ENCODE assay signal across 11 mouse cellular contexts in genomic region chr12:118376521-118377493, GRCm38 (mm10).
DNase-seq lines count a peak whose midpoint lies in the region; ATAC-seq and TF ChIP-seq lines count a peak whose summit lies in the region.
"Had no signal": no experiment of that assay in that cellular context is flagged by ENCODE, and none has a peak within 500 bp of the region (broad histone marks: within the 10 kb centered on the region; RNA-seq: fewer than 3 reads in every experiment).

No protein-coding gene starts in this region.

- no peaks in the 10 kb centered on the region for H3K79me2 ChIP-seq in MEL (ENCODE audit: control insufficient read depth, insufficient read depth, low read length, poor library complexity)

- peaks cover 0 to 6% of the 10 kb centered on the region in 2 experiments; a peak in 1 of 4 replicates for H3K4me1 ChIP-seq in MEL (ENCODE audit: control insufficient read depth in 1 of 2, insufficient read depth in 2 of 2, low read length in 2 of 2)
- H3K4me1 ChIP-seq in liver, embryonic 16.5 days (ENCODE audit: control insufficient read depth, low read depth, low read length): no peaks in the 10 kb centered on the region
- H3K4me1 ChIP-seq in midbrain, embryonic 13.5 days (replicated peaks): no peaks in the 10 kb centered on the region
- peaks cover 6% of the 10 kb centered on the region for H3K4me1 ChIP-seq in forebrain, embryonic 10.5 days
- H3K4me1 ChIP-seq: midbrain, embryonic 10.5 days; stomach, embryonic 15.5 days had no signal

- TF ChIP-seq POLR2A in MEL (IDR thresholded peaks at IDR 0.05; ENCODE audit: control insufficient read depth in 1 of 2, insufficient read depth in 1 of 2, low read depth in 1 of 2, low read length in 2 of 2, poor library complexity in 1 of 2): no peak

- no peak overlapping the region for H3K4me3 ChIP-seq in MEL (ENCODE audit: control insufficient read depth in 1 of 2, insufficient read depth in 1 of 2, low read depth in 2 of 2, low read length in 2 of 2)
- no peak overlapping the region for H3K4me3 ChIP-seq in liver, embryonic 16.5 days (ENCODE audit: low read depth, low read length)
- no peak overlapping the region for H3K4me3 ChIP-seq in midbrain, embryonic 13.5 days (replicated peaks)
- no peak overlapping the region for H3K4me3 ChIP-seq in forebrain, embryonic 10.5 days
- H3K4me3 ChIP-seq: midbrain, embryonic 10.5 days; stomach, embryonic 15.5 days had no signal

- intact Hi-C loops in left cerebral cortex, postnatal 4 days (cut with DNase I): no loop called here

- H3K9ac ChIP-seq in MEL (ENCODE audit: control insufficient read depth, low read depth, low read length, poor library complexity, severe bottlenecking): no peak overlapping the region
- H3K9ac ChIP-seq in liver, embryonic 16.5 days (ENCODE audit: low read depth, low read length): no peak overlapping the region
- H3K9ac ChIP-seq in midbrain, embryonic 13.5 days (replicated peaks): no peak overlapping the region
- H3K9ac ChIP-seq: stomach, embryonic 15.5 days had no signal

- H3K9me3 ChIP-seq in MEL (replicated peaks; ENCODE audit: insufficient read depth, low read length): no peaks in the 10 kb centered on the region
- no peaks in the 10 kb centered on the region for H3K9me3 ChIP-seq in liver, embryonic 16.5 days (replicated peaks; ENCODE audit: control insufficient read depth, low read length)
- H3K9me3 ChIP-seq in midbrain, embryonic 13.5 days: no peaks in the 10 kb centered on the region
- no peaks in the 10 kb centered on the region for H3K9me3 ChIP-seq in forebrain, embryonic 10.5 days
- H3K9me3 ChIP-seq: midbrain, embryonic 10.5 days; stomach, embryonic 15.5 days had no signal

- no peak for TF ChIP-seq RAD21 in MEL (IDR thresholded peaks at IDR 0.05; ENCODE audit: low read depth, low read length)

- DNase-seq in CD4-positive helper T cell, adult 2 months (ENCODE audit: low read depth, low spot score): peak; percentile 87
- DNase-seq in MEL (ENCODE audit: low read depth, low spot score): peak; percentile 37
- peak; percentile 40 for DNase-seq in spleen, adult 12 weeks (ENCODE audit: low spot score)
- DNase-seq in left cerebral cortex, postnatal 4 days: no peak
- DNase-seq in forebrain, embryonic 10.5 days (ENCODE audit: extremely low spot score, low spot score): no peak
- DNase-seq in layer of hippocampus, adult 9-11 months: no peak
- DNase-seq: kidney, postnatal 36 days had no signal

- TF ChIP-seq CTCF in MEL (IDR thresholded peaks at IDR 0.05 in 2 of 3, conservative IDR thresholded peaks at IDR 0.05 in 1 of 3; ENCODE audit: control insufficient read depth in 1 of 3, insufficient read depth in 1 of 3, low read depth in 2 of 3, low read length in 3 of 3, poor library complexity in 1 of 3, severe bottlenecking in 1 of 3): no peak

- no peak overlapping the region for H3K4me2 ChIP-seq in liver, embryonic 16.5 days (ENCODE audit: low read depth, low read length)
- no peak overlapping the region for H3K4me2 ChIP-seq in midbrain, embryonic 13.5 days (replicated peaks)
- H3K4me2 ChIP-seq: stomach, embryonic 15.5 days had no signal

- TF ChIP-seq EP300 in MEL (IDR thresholded peaks at IDR 0.05; ENCODE audit: low read depth in 1 of 2, low read length in 2 of 2): no peak

- WGBS in liver, embryonic 16.5 days (ENCODE audit: insufficient replicate concordance): 26% methylated on average over 14 of the region's 14 CpGs
- WGBS in midbrain, embryonic 13.5 days: 88% methylated on average over 14 of the region's 14 CpGs
- WGBS in forebrain, embryonic 10.5 days: 87% methylated on average over 14 of the region's 14 CpGs

- H3K27ac ChIP-seq in MEL (ENCODE audit: control insufficient read depth, low read depth, low read length): no peak overlapping the region
- H3K27ac ChIP-seq in liver, embryonic 16.5 days (ENCODE audit: low read length): no peak overlapping the region
- H3K27ac ChIP-seq in midbrain, embryonic 13.5 days: no peak overlapping the region
- H3K27ac ChIP-seq in forebrain, embryonic 10.5 days: no peak overlapping the region
- H3K27ac ChIP-seq: midbrain, embryonic 10.5 days; stomach, embryonic 15.5 days had no signal

- H3K36me3 ChIP-seq in MEL (ENCODE audit: control insufficient read depth in 1 of 2, insufficient read depth in 2 of 2, low read length in 2 of 2): peaks cover 0 to 3% of the 10 kb centered on the region in 2 experiments; a peak in 1 of 4 replicates
- no peaks in the 10 kb centered on the region for H3K36me3 ChIP-seq in liver, embryonic 16.5 days (ENCODE audit: control insufficient read depth, insufficient read depth)
- H3K36me3 ChIP-seq in midbrain, embryonic 13.5 days: no peaks in the 10 kb centered on the region
- no peaks in the 10 kb centered on the region for H3K36me3 ChIP-seq in forebrain, embryonic 10.5 days (replicated peaks)
- H3K36me3 ChIP-seq: midbrain, embryonic 10.5 days; stomach, embryonic 15.5 days had no signal

- peak; percentile 50; the same call in 1 of the 2 replicates for ATAC-seq in liver, embryonic 16.5 days (ENCODE audit: low read depth)
- ATAC-seq in midbrain, embryonic 13.5 days: no peak

- no peaks in the 10 kb centered on the region for H3K27me3 ChIP-seq in MEL (ENCODE audit: control insufficient read depth in 1 of 2, insufficient read depth in 2 of 2, low read length in 2 of 2)
- no peaks in the 10 kb centered on the region for H3K27me3 ChIP-seq in liver, embryonic 16.5 days (ENCODE audit: control insufficient read depth, insufficient read depth, low read depth, low read length)
- no peaks in the 10 kb centered on the region for H3K27me3 ChIP-seq in midbrain, embryonic 13.5 days
- no peaks in the 10 kb centered on the region; the same call in 1 of the 2 replicates for H3K27me3 ChIP-seq in forebrain, embryonic 10.5 days (ENCODE audit: poor library complexity, severe bottlenecking)
- H3K27me3 ChIP-seq: stomach, embryonic 15.5 days had no signal

TF ChIP-seq in MEL, 35 proteins besides CTCF, POLR2A, EP300 and RAD21:
- TF ChIP-seq MAZ (IDR thresholded peaks at IDR 0.05; ENCODE audit: low read depth, low read length): peak; percentile 14; the same call in 1 of the 2 replicates
- no peak for TF ChIP-seq CHD2 (IDR thresholded peaks at IDR 0.05; ENCODE audit: low read length)
- no peak for TF ChIP-seq MEF2A (IDR thresholded peaks at IDR 0.05; ENCODE audit: extremely low read depth, insufficient replicate concordance, low read depth, low read length, poor library complexity, severe bottlenecking)
- TF ChIP-seq SMC3 (IDR thresholded peaks at IDR 0.05; ENCODE audit: low read depth, low read length): no peak
- peak; percentile 58 for TF ChIP-seq GATA1 (IDR thresholded peaks at IDR 0.05; ENCODE audit: low read depth, low read length)

Comparison
In these comparisons a context has a peak if more than half of its experiments do, and no peak if none do; other contexts are left out.
1. DNase-seq: peak in CD4-positive helper T cell, adult 2 months (single experiment), MEL (single experiment) and spleen, adult 12 weeks (single experiment); none in left cerebral cortex, postnatal 4 days (single experiment), forebrain, embryonic 10.5 days (single experiment) and layer of hippocampus, adult 9-11 months (single experiment).